Mouse (Mus musculus) hindbrain, embryonic 12.5 days (tissue): ENCODE results near the gene Tbk1. TPM values are rescaled to one million over a fixed set of nuclear protein-coding genes. Genes with fewer than 3 reads are reported as not detected.

Source experiments
- ATAC-seq: fragments of 200-750 bp; cut with Nextera tagmentation; 2 replicates; pipeline ENCODE4 v1.8.0; 2017; ENCODE audit warnings: moderate TSS enrichment; ENCODE audit not compliant: low FRiP score
- H3K27ac ChIP-seq: fragments of 300-500 bp; sonication (generic); 2 replicates; pipeline ENCODE4 v1.5.1; 2016; ENCODE audit warnings: mild to moderate bottlenecking
- H3K27me3 ChIP-seq: fragments of 300-500 bp; sonication (generic); 2 replicates; pipeline ENCODE4 v1.6.1; 2016; ENCODE audit warnings: mild to moderate bottlenecking
- H3K36me3 ChIP-seq: fragments of 300-500 bp; sonication (generic); 2 replicates; pipeline ENCODE4 v1.6.1; 2016; ENCODE audit warnings: mild to moderate bottlenecking
- H3K4me1 ChIP-seq: fragments of 300-500 bp; sonication (generic); 2 replicates; pipeline ENCODE4 v1.6.1; 2016
- H3K4me2 ChIP-seq: fragments of 300-500 bp; sonication (generic); replicated peaks from 2 replicates; pipeline ENCODE4 v1.6.1; 2016; ENCODE audit warnings: mild to moderate bottlenecking
- H3K4me3 ChIP-seq: fragments of 300-500 bp; sonication (generic); 2 replicates; pipeline ENCODE4 v1.5.1; 2016; ENCODE audit warnings: mild to moderate bottlenecking
- H3K9ac ChIP-seq: fragments of 300-500 bp; sonication (generic); 2 replicates; pipeline ENCODE4 v1.6.1; 2016; ENCODE audit warnings: mild to moderate bottlenecking, moderate library complexity
- H3K9me3 ChIP-seq: fragments of 300-500 bp; sonication (generic); replicated peaks from 2 replicates; pipeline ENCODE4 v1.6.1; 2016; ENCODE audit warnings: mild to moderate bottlenecking
- WGBS: fragments of 180-500 bp; shearing (Covaris S2); methylation state at CpG from one replicate; pipeline ENCODE4 v1.1.7; 2016; 5-methylcytosine and 5-hydroxymethylcytosine counted together
- polyA plus RNA-seq: library from polyadenylated mRNA; unstranded; fragments of >200 nt; fragmentation: Nextera tagmentation; extraction: Ambion mirVana; gene quantifications from 2 replicates; pipeline ENCODE4 v1.2.1, GENCODE M21; 2016

Tbk1 gene
- polyA plus RNA-seq, 1 experiment from 2014 or later = 35.2 TPM

DNA sequence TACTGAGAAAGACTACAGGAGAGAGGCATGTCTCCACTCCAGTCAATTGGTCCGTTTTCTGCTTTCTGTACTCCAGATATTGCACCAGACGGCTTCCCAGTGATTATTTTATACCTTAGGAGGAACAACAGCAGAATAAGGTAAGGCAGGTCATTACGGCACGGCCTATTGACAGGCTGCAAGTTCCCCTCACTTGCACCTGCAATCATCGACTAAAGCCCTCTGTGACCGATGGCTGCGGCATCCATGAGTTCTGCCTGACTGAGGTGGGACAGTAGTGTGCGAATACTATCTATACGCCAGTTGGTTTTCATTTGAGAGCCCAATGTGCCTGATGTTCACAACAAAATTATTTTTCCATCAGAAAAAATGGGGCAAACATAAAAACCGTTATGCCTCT lies 18.6 kb downstream of the Tbk1 start:
- Histone ChIP-seq H3K4me2 (no peak overlapping the region), H3K36me3 (peaks cover 53% of the 10 kb centered on the region), H3K4me3 (no peak overlapping the region), H3K27ac (0 out of 2 replicates have a peak overlapping the region, but pooled peaks have one; percentile 55), H3K4me1 (peaks cover 15% of the 10 kb centered on the region), H3K9ac (no peak overlapping the region), H3K9me3 (no peaks in the 10 kb centered on the region), H3K27me3 (no peaks in the 10 kb centered on the region)
- 95% methylated on average over 10 of the region's 10 CpGs for WGBS
- ATAC-seq = no peak

DNA sequence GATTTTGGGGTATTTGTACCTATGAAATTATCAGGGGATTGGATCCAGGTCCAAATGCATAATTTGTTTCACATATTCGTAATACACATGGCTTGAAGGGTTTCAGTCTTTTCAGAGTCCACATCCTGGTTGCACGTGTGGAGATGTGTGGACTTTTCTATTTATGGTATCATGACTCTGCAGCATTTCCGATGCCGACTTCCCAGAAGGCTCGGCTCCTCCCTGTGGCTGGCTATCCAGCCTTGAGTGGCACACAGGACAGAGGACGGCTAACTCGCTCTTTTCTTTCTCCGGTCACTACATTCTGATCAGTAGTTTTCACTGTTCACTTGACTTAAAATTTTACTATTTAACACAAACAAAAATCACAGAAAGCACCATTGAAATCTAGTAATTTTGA lies 22.1 kb downstream of the Tbk1 start:
- ATAC-seq = no peak
- Histone ChIP-seq H3K36me3 (peaks cover 46% of the 10 kb centered on the region), H3K27me3 (no peaks in the 10 kb centered on the region), H3K4me2 (no peak overlapping the region), H3K4me3 (no peak overlapping the region), H3K9ac (no peak overlapping the region), H3K9me3 (no peaks in the 10 kb centered on the region), H3K4me1 (peaks cover 10% of the 10 kb centered on the region), H3K27ac (no peak overlapping the region)
- WGBS = 92% methylated on average over 8 of the region's 8 CpGs

DNA sequence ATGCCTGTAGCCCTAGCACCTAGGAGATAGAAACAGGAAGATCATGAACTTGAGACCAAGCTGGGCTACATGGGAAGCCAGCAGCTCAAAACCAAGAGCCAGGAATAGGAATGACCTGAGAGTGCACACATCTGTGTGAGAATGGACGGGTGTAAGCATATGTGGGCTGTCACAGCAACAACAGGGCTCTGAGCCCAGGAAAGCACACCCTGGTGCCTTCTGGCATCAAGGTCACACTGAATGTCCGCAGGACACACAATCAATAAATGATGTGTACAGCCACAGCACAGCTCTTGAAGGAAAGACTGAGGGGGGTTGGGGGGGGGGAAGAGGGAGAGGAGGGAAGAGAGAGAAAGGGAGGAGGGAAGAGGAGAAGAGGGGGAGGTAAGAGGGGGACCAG lies 28.4 kb downstream of the Tbk1 start:
- no peak for ATAC-seq
- 83% methylated on average over 2 of the region's 2 CpGs for WGBS
- no peak overlapping the region for H3K27ac ChIP-seq
- peaks cover 71% of the 10 kb centered on the region for H3K36me3 ChIP-seq
- no peak overlapping the region for H3K4me2 ChIP-seq
- H3K9me3 ChIP-seq = no peaks in the 10 kb centered on the region
- H3K9ac ChIP-seq = no peak overlapping the region
- no peak overlapping the region for H3K4me3 ChIP-seq
- H3K4me1 ChIP-seq = no peaks in the 10 kb centered on the region
- no peaks in the 10 kb centered on the region for H3K27me3 ChIP-seq

DNA sequence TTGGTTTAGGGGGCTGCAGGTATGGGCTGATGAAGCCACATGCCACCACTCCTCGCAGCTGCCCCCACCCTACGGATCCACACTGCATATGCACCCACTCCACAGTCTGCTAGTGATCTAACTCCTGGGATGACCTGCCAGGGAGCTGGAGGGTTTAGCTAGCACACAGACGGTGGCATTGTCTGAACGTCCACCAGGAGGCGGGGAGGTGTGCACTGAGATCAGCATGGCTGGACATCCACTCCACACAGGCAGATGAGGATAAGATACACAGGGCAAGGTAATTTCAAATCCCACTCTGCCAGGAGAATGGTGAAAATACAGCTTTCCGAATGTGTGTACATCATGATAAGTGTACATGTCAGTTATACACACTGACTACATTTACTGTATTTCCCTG lies 30.3 kb downstream of the Tbk1 start:
- ATAC-seq = no peak
- H3K27ac ChIP-seq = no peak overlapping the region
- 77% methylated on average over 6 of the region's 6 CpGs for WGBS
- no peaks in the 10 kb centered on the region for H3K27me3 ChIP-seq
- H3K9ac ChIP-seq = no peak overlapping the region
- H3K9me3 ChIP-seq = no peaks in the 10 kb centered on the region
- no peak overlapping the region for H3K4me3 ChIP-seq
- H3K4me2 ChIP-seq = no peak overlapping the region
- H3K36me3 ChIP-seq = peaks cover 81% of the 10 kb centered on the region
- H3K4me1 ChIP-seq = no peaks in the 10 kb centered on the region

DNA sequence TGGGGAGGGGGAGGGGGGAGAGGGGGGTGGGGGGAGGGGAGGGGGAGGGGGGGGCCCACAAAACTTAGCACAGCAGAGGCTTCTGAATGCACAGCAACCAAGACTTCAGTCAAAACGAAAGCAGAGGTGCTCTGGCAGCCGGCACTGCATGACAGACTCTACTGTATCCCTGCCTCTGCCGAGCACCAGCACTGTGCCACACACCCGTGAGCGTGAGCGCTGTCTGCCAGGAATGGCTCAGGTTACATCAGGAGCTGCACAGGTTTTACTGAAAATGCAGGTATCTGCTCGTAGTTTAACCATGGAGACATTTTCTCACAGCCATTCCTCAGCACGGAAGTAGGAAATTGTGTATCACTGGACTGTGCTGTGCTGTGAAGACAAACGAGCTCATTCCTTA lies 36.3 kb downstream of the Tbk1 start:
- ATAC-seq = no peak
- Histone ChIP-seq H3K4me3 (no peak overlapping the region), H3K9ac (no peak overlapping the region), H3K27ac (no peak overlapping the region), H3K4me2 (no peak overlapping the region), H3K27me3 (no peaks in the 10 kb centered on the region), H3K36me3 (peaks cover 84% of the 10 kb centered on the region), H3K4me1 (no peaks in the 10 kb centered on the region), H3K9me3 (no peaks in the 10 kb centered on the region)
- 84% methylated on average over 9 of the region's 9 CpGs for WGBS

DNA sequence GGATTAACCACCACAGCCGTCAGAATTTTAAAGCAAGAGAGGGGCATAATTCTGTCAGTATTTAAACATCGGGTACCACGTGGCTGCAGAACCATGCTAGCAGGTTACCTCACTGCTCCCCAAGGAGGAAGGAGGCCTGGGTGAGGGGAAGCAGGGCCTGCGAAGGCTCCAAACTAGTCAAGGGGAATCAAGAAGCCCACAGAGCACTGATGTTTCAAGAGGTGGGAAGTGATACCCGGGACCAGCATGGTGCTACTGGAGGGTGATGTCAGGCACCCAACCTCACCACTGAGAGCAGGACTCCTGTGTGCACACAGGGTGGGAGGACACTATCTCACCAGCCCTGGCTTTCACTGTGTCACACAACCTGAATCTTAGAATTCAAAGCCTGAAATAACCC lies 36.9 kb downstream of the Tbk1 start:
- 80% methylated on average over 5 of the region's 5 CpGs for WGBS
- Histone ChIP-seq H3K4me3 (no peak overlapping the region), H3K27ac (no peak overlapping the region), H3K36me3 (peaks cover 81% of the 10 kb centered on the region), H3K9me3 (no peaks in the 10 kb centered on the region), H3K27me3 (no peaks in the 10 kb centered on the region), H3K9ac (no peak overlapping the region), H3K4me1 (no peaks in the 10 kb centered on the region), H3K4me2 (no peak overlapping the region)
- ATAC-seq = no peak

GRCm38 (mm10) chr10:121547162-121547561 lies 39.4 kb downstream of the Tbk1 start:
- no peaks in the 10 kb centered on the region for H3K27me3 ChIP-seq
- no peak overlapping the region for H3K27ac ChIP-seq
- peaks cover 61% of the 10 kb centered on the region for H3K36me3 ChIP-seq
- H3K4me1 ChIP-seq = no peaks in the 10 kb centered on the region
- H3K9me3 ChIP-seq = no peaks in the 10 kb centered on the region
- 71% methylated on average over 6 of the region's 6 CpGs for WGBS
- no peak for ATAC-seq
- no peak overlapping the region for H3K4me3 ChIP-seq
- H3K4me2 ChIP-seq = no peak overlapping the region
- no peak overlapping the region for H3K9ac ChIP-seq

GRCm38 (mm10) chr10:121543577-121543976 lies 43.0 kb downstream of the Tbk1 start:
- Histone ChIP-seq H3K9me3 (no peaks in the 10 kb centered on the region), H3K4me1 (no peaks in the 10 kb centered on the region), H3K36me3 (peaks cover 26% of the 10 kb centered on the region; the same call in 1 of the 2 replicates), H3K27me3 (no peaks in the 10 kb centered on the region), H3K9ac (no peak overlapping the region), H3K4me2 (no peak overlapping the region), H3K27ac (no peak overlapping the region), H3K4me3 (no peak overlapping the region)
- WGBS = 96% methylated on average over 6 of the region's 6 CpGs
- ATAC-seq = no peak

DNA sequence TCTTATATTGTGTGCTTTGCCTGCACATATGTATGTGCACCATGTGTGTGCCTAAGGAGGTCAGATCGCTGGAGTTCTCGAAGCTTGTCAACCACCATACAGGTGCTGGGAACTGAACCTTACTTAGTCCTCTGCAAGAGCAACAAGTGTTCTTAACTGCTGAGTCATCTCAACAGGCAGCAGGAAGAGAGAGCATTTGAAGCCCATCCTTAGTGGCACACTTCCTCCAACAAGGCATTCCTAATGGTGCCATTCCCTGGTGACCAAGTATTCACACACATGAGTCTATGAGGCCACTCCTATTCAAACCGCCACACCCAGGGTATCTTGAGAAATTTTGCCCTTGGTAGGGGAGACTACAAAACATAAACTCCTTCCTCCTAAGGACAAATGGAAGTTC lies 44.4 kb downstream of the Tbk1 start:
- Histone ChIP-seq H3K9me3 (no peaks in the 10 kb centered on the region), H3K27ac (no peak overlapping the region), H3K9ac (no peak overlapping the region), H3K4me2 (no peak overlapping the region), H3K27me3 (no peaks in the 10 kb centered on the region), H3K4me1 (no peaks in the 10 kb centered on the region), H3K4me3 (no peak overlapping the region), H3K36me3 (peaks cover 22% of the 10 kb centered on the region; the same call in 1 of the 2 replicates)
- 96% methylated on average over 3 of the region's 3 CpGs for WGBS
- ATAC-seq = no peak

DNA sequence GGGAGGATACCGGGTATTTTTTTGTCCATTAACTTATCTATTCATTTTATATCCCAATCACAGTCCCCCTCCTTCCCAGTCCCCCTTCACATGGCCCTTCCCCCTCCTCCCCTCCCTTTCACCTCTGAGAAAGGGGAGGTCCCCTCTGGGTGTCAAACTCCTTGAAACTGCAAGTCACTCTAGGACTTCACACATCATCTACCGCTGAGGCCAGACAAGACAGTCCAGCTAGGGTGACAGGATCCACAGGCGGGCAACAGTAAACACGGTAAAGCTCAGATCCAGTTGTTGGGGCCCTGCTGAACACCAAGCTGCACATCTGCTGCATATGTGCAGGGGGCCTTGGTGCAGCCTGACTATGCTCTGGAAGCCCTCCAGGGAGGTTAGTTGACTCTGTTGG lies 51.6 kb downstream of the Tbk1 start:
- H3K9me3 ChIP-seq = no peaks in the 10 kb centered on the region
- no peak overlapping the region for H3K4me3 ChIP-seq
- H3K36me3 ChIP-seq = no peaks in the 10 kb centered on the region
- H3K27me3 ChIP-seq = no peaks in the 10 kb centered on the region
- no peak overlapping the region for H3K27ac ChIP-seq
- 82% methylated on average over 4 of the region's 4 CpGs for WGBS
- H3K9ac ChIP-seq = no peak overlapping the region
- no peak overlapping the region for H3K4me2 ChIP-seq
- H3K4me1 ChIP-seq = peaks cover 5% of the 10 kb centered on the region; the same call in 1 of the 2 replicates
- ATAC-seq = no peak

DNA sequence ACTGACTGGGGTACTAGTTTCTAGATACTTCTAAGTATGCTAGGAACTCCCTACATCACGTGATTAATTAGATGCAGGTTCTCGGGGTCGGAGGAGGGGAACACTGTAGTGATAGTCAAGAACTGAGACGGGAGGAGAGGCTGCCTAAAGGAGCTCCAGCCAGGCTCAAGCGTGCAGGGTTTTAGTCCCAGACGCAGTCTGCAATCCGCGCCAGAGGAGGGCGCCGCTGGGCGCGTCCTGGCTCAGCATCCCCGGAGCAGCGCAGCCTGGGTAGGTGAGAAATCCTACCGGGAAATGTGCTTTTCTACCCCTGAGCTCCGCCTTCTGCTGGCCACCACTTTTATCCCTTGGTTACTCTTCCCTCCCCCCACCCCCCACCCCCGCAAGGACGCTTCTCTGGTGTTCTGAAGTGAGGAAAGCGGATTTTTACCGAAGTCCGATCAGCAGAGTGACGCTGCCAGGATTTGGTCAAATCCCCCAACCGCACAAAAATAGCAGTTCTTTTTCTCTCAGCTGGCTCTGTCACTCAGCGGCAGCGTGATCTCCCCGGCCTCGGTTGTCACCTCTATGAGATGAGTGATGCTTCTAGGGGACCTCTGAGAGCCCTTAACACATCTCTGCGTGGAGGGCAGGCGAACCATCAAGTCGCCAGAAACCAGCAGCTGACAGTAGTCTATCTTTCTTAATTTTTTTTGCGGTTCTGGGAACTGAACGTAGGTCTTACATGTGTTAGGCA lies 53.3 kb downstream of the Tbk1 start:
- WGBS = 14% methylated on average over 32 of the region's 32 CpGs
- Histone ChIP-seq H3K4me1 (peaks cover 5% of the 10 kb centered on the region; the same call in 1 of the 2 replicates), H3K27ac (no peak overlapping the region), H3K9ac (peak overlapping the region; percentile 43; the same call in 1 of the 2 replicates), H3K27me3 (no peaks in the 10 kb centered on the region), H3K4me3 (peak overlapping the region; percentile 32), H3K36me3 (no peaks in the 10 kb centered on the region), H3K4me2 (peak overlapping the region; percentile 58), H3K9me3 (no peaks in the 10 kb centered on the region)
- ATAC-seq = peak; percentile 64; the same call in 1 of the 2 replicates

DNA sequence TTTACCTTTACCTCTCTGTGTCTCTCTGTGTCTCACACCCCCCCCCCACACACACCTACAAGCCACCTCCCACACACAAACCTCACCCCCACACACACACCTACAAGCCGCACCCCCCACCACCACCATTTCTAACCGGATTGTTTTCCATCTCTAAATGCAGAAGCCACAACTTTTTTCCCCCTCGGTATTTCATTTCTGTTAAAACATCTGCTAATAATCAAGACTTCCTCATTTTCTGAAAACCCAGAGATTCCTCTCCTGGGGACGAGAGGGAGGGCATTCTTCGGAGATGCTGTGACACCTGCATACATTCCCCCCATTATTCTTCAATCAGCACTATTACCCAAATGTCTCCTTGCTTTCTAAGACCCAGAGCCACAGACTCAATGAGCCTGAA lies 55.0 kb downstream of the Tbk1 start:
- Histone ChIP-seq H3K9ac (no peak overlapping the region), H3K4me2 (no peak overlapping the region), H3K36me3 (no peaks in the 10 kb centered on the region), H3K4me3 (no peak overlapping the region), H3K27ac (no peak overlapping the region), H3K4me1 (peaks cover 5% of the 10 kb centered on the region; the same call in 1 of the 2 replicates), H3K27me3 (no peaks in the 10 kb centered on the region), H3K9me3 (no peaks in the 10 kb centered on the region)
- no peak for ATAC-seq
- WGBS = 73% methylated on average over 5 of the region's 5 CpGs

DNA sequence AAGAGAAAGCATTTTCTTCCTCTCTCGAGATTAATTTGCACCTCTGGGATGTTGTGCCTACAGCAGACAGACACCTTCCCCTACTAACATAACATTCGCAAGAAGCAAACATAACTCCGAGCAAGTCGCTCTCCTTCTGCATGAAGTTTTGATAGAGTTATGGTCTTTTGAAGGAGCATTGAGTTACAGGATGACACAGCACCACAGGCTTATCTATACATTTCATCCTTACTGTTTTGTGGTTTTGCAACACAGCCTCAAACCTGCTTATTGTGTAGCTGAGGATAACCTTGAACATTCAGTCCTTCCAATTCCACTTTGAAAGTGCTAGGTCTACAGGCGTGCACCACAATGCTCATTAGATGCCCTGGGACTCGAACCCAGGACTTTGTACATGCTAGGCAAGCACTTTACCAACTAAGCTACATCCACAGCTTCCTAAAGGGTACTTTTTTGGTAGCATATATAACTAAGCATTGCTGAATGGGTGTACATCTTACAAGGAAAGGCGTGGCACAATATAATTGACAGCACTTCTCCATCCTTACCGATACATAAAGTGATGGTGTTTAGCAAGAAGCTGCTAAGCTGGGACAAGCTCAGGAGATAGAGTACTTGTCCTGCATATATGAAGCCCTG lies 56.1 kb downstream of the Tbk1 start:
- no peaks in the 10 kb centered on the region for H3K9me3 ChIP-seq
- H3K4me1 ChIP-seq = peaks cover 5% of the 10 kb centered on the region; the same call in 1 of the 2 replicates
- no peak overlapping the region for H3K4me3 ChIP-seq
- H3K9ac ChIP-seq = no peak overlapping the region
- ATAC-seq = no peak
- no peak overlapping the region for H3K4me2 ChIP-seq
- WGBS = 89% methylated on average over 8 of the region's 8 CpGs
- H3K27ac ChIP-seq = no peak overlapping the region
- no peaks in the 10 kb centered on the region for H3K27me3 ChIP-seq
- H3K36me3 ChIP-seq = no peaks in the 10 kb centered on the region
